Mouse (Mus musculus) erythroblast, embryonic 14.5 days (primary cell): ENCODE results near the gene Mymx. TPM values are rescaled to one million over a fixed set of nuclear protein-coding genes. Genes with fewer than 3 reads are reported as not detected.

Experiments used
- H3K27me3 ChIP-seq: 2 replicates; pipeline ENCODE4 v1.6.1; 2012; ENCODE audit warnings: inconsistent platforms; ENCODE audit not compliant: control insufficient read depth
- H3K36me3 ChIP-seq: 2 replicates; pipeline ENCODE4 v1.6.1; 2012; ENCODE audit warnings: mild to moderate bottlenecking, inconsistent platforms; ENCODE audit not compliant: control insufficient read depth
- H3K4me1 ChIP-seq: 2 replicates; pipeline ENCODE4 v1.6.1; 2012; ENCODE audit warnings: inconsistent platforms; ENCODE audit not compliant: control insufficient read depth
- H3K4me3 ChIP-seq: replicated peaks from 2 replicates; pipeline ENCODE3; 2012; ENCODE audit warnings: moderate library complexity, mild to moderate bottlenecking, inconsistent platforms
- H3K9me3 ChIP-seq: 2 replicates; pipeline ENCODE4 v1.6.1; 2012; ENCODE audit warnings: low read length, inconsistent platforms, mixed read lengths; ENCODE audit not compliant: control insufficient read depth
- GATA1 ChIP-seq: IDR thresholded peaks from 2 replicates; pipeline ENCODE4 v1.6.1; 2012; ENCODE audit warnings: low read length, inconsistent platforms, mixed read lengths
- TAL1 ChIP-seq: IDR thresholded peaks from 3 replicates; pipeline ENCODE4 v1.6.1; 2012; ENCODE audit warnings: low read length, inconsistent platforms, mixed read lengths
- polyA plus RNA-seq: library from polyadenylated mRNA; stranded (reverse); fragments of >175 nt; gene quantifications from 2 replicates; pipeline ENCODE4 v1.2.3, GENCODE M21; 2012

Mymx gene
- polyA plus RNA-seq, 1 experiment, result 0.44 TPM

DNA sequence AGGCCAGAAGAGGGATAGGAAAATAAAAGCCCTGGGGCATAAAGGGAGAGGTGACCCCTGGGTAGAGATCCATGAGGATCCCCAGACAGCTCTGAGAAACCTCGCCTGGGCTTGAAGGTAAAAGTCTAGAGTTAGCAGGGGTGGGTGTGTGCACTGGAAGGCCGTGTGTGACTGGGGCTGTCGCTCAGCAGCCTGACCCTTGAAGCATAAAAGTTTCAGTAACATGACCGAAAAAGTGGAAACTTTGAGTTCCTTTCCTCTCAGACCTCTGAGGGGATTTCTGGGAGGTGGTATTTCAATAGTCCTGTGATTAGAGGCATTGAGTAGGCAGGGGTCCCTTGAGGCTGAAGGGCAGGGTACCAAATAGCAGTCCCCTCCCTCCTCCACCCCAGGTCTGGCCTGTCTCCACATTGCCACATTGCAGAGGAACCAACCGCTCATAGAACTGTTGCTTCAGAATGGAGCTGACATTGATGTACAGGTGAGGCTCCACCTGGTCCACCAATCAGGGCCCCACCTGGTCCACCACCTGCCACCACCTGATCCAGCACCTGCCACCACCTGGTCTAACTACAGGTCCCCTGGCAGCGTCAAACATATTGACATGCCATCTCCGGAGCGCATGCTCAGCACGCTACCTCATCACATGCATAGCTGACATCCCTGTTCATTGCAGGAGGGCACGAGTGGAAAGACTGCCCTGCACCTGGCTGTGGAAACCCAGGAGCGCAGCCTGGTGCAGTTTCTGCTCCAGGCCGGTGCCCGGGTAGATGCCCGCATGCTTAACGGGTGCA lies 42.0 kb downstream of the Mymx start:
- peaks cover under 1% of the 10 kb centered on the region; the same call in 1 of the 2 replicates for H3K36me3 ChIP-seq
- no peak overlapping the region for H3K4me3 ChIP-seq
- no peaks in the 10 kb centered on the region for H3K9me3 ChIP-seq
- peaks cover 30% of the 10 kb centered on the region for H3K4me1 ChIP-seq
- peaks cover 41% of the 10 kb centered on the region for H3K27me3 ChIP-seq
- TF ChIP-seq GATA1 (no peak), TAL1 (no peak)

DNA sequence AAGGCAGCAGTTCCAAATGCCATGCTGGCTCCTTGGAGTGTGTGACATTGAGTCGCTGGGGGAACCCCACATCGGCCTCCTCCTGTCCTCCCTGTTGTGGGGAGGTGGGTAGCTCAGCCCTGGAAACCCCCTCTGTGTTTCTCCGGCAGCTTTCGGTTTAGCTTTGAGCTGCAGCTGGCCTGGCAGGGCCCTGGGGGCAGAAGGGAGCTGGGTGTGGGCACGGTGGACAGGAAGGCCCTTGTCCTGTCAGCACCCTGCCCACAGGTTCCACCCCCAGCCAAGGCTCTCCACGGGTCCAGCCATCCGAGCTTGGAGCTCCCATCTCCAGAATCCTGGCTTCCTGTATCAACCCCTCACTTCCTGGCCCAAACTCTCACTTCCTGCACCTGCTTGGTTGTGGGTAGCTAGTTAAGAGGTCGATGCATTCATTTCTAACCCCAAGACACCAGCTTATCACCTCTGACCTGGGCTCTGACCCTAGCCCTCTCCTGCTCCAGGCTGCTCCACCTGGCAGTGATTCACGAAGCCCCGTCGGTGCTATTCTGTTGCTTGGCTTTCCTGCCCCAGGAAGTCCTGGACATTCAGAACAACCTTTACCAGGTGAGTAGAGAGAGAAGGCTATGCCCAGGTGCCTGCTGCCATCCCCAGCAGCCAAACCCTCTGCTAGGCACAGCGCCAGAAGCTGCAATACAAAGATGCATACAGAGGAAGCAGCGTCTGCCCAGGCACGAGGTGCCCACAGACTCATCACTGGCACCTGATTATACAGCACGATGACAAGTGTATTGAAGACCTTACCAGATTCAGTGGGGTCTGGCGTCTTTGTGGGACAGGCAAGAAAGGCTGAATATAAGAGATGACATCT lies 43.7 kb downstream of the Mymx start:
- no peak for TF ChIP-seq TAL1
- Histone ChIP-seq H3K9me3 (no peaks in the 10 kb centered on the region), H3K36me3 (no peaks in the 10 kb centered on the region), H3K27me3 (peaks cover 53% of the 10 kb centered on the region), H3K4me1 (peaks cover 14% of the 10 kb centered on the region), H3K4me3 (no peak overlapping the region)

DNA sequence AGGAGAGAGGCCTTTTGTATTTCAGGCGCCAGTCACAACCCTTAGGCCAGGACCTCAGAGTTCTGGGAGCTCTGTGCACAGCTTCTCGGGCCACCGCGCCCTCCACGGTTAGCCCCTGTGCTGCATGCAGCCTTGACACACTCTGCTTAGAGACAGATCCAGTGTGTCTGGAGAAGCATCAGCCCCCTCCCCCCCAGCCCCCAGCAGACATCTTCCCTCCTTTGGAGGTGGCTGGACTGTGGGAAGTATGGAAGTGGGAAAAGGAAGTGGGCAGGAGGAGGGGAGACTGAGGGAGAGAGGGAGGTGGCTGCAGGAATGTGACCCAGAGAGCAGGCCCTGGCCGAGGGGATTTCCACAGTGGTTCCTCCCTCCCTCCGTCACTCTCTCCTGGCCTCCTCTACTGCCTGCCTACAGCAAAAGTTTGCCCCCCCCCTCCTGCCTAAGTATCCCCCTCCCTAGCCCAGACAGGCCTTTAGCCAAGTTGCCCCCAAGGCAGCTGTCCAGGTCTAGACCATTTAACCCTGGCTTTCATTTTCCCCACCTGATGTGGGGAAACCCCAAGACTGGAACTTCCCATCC lies 44.6 kb downstream of the Mymx start:
- peaks cover 60% of the 10 kb centered on the region for H3K27me3 ChIP-seq
- peaks cover 11% of the 10 kb centered on the region for H3K4me1 ChIP-seq
- no peaks in the 10 kb centered on the region for H3K36me3 ChIP-seq
- TF ChIP-seq TAL1 (no peak), GATA1 (no peak)
- no peaks in the 10 kb centered on the region for H3K9me3 ChIP-seq
- H3K4me3 ChIP-seq, result no peak overlapping the region

DNA sequence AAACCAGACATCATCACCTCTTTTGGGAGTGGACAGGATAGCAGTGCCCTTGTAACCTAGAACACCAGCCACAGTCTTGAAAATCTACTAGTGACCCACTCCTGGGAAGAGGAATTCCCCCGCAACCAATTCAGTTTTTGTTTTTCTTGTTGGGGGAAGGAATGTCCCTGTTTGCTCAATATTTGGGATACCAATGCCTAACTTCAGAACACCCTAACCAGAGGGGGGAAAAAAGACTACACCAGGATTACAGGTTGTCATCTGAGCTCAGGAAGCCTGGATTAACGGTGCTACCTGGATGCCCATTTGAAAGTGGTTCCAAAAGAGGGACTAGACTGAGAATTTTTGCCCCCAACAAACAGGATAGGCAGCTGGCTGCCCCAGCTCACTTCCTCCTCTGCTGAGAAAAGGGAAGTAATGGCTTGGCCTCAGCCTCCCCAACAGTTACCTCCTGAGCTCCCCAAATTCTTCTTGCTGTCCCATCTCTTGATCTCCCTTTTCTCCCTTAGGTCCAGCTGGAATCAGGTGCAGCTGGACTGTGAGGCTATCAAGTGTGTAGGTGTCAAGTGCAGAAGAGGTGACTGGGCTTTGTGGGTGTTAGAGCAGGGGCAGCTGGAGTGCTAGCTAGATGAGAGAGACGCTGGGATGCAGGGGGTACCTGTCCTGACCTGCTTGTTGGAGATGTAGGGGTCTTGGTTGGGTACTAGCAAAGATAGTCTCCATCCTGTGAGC lies 45.2 kb downstream of the Mymx start:
- Histone ChIP-seq H3K9me3 (no peaks in the 10 kb centered on the region), H3K36me3 (no peaks in the 10 kb centered on the region), H3K27me3 (peaks cover 65% of the 10 kb centered on the region), H3K4me1 (peaks cover 14% of the 10 kb centered on the region), H3K4me3 (peak overlapping the region; percentile 64)
- TF ChIP-seq TAL1 (no peak), GATA1 (no peak)

DNA sequence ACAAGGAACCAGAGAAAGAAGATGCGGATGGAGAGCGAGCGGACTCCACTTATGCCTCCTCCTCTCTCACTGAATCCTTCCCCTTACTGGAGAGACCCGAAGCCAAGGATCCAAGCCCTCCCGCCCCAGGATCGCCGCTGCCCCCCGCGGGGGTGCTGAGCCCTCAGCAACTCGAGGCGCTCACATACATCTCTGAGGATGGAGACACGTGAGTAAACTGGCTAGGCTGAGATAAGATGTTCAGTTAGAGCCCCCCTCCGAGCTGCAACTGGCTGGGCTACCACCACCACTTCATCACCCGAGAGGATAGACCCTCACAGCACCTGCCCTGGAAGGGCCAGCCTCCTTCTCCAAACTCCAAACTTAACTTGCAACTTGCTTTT lies 45.8 kb downstream of the Mymx start:
- H3K9me3 ChIP-seq, result no peaks in the 10 kb centered on the region
- peaks cover 71% of the 10 kb centered on the region for H3K27me3 ChIP-seq
- peak overlapping the region; percentile 64 for H3K4me3 ChIP-seq
- no peak for TF ChIP-seq GATA1
- no peak for TF ChIP-seq TAL1
- H3K4me1 ChIP-seq, result peaks cover 14% of the 10 kb centered on the region
- H3K36me3 ChIP-seq, result no peaks in the 10 kb centered on the region

DNA sequence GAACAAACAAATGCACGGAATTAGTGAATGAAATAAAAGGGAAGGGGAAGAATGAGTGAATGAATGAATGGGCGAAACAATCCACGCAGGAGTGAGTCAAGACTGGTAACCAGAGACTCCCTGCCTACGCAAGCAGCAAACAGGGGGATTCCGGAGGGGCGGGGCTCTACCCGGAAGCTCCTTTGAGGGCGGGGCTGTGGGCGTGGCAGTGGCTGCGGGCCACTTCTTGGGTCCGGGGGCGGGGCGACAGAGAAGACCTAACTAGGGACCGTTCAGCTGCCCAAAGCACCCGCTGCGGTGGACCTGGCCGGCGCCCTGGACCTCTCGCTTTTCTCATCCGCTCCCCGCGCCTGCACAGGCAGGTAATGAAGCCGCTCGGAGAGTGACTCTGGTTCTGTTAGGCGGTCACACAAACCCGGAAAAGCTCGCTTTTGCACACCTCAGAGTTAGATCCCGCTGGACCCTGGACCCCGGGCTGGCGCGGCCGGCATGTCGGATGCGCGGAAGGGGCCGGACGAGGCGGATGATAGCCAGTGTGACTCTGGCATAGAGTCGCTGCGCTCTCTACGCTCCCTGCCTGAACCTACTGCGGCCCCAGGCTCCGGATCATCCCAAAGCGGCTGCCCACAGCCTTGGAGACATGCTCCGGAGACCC lies 46.3 kb downstream of the Mymx start, which contains the start of gene Nfkbie:
Nfkbie (plus strand) TSS at position 252 of the 655 bp plus-strand sequence.
- H3K27me3 ChIP-seq, result peaks cover 76% of the 10 kb centered on the region
- peaks cover 14% of the 10 kb centered on the region for H3K4me1 ChIP-seq
- H3K4me3 ChIP-seq, result peak within 1 kb of the TSS; percentile 64
- no peaks in the 10 kb centered on the region for H3K36me3 ChIP-seq
- no peaks in the 10 kb centered on the region for H3K9me3 ChIP-seq
- TF ChIP-seq GATA1 (no peak), TAL1 (no peak)

DNA sequence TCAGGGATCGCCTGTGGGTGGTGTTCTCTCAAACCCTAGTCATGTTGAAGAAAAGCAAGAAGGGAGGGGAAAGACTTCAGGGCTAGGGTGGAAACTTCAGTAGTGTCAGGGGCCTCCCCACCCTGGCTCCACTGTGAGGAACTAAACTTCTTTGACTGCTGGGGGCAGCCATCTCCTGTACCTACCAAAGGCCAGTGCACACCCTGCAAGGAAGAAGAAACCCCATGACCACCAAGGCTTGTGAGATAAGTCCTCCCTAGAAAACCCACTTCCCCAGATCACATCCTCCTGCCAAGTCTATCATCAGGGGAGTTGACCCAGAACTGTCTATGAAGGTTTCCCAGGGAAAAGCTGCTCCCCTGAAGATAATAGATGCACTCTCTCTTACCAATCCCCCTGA lies 47.5 kb downstream of the Mymx start:
- no peaks in the 10 kb centered on the region for H3K36me3 ChIP-seq
- no peaks in the 10 kb centered on the region; the same call in 1 of the 2 replicates for H3K9me3 ChIP-seq
- no peak overlapping the region for H3K4me3 ChIP-seq
- H3K27me3 ChIP-seq, result peaks cover 84% of the 10 kb centered on the region
- TF ChIP-seq TAL1 (no peak), GATA1 (no peak)
- peaks cover 14% of the 10 kb centered on the region for H3K4me1 ChIP-seq

DNA sequence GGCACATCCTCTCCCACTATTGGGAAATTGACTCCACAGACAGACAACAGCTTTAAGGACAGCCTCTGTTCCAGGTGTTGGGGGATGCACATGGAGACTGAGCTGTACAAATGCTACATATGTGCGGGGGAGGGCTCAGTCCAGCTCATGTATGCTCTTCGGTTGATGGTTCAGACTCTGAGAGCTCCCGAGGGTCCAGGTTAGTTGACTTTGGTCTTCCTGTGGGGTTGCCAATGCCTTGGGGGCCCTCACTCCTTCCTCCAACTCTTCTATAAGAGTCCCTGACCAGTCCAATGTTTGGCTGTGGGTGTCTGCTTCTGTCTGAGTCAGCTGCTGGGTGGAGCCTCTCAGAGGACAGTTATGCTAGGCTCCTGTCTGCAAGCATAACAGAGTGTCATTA lies 48.8 kb downstream of the Mymx start:
- Histone ChIP-seq H3K36me3 (no peaks in the 10 kb centered on the region), H3K4me1 (peaks cover 14% of the 10 kb centered on the region), H3K27me3 (peaks cover 91% of the 10 kb centered on the region), H3K4me3 (no peak overlapping the region), H3K9me3 (peaks cover 2% of the 10 kb centered on the region; the same call in 1 of the 2 replicates)
- TF ChIP-seq GATA1, result no peak
- TF ChIP-seq TAL1, result no peak
